Mouse (Mus musculus) stomach, embryonic 15.5 days (tissue): ENCODE data around the gene Runx3. TPM values are rescaled to one million over a fixed set of nuclear protein-coding genes. Genes with fewer than 3 reads are reported as not detected.

Experiments
- ATAC-seq: fragments of 200-750 bp; cut with Nextera tagmentation; 2 replicates; pipeline ENCODE4 v1.8.0; 2017; ENCODE audit warnings: low read depth, moderate number of reproducible peaks, moderate TSS enrichment; ENCODE audit not compliant: insufficient read depth, low FRiP score
- H3K27ac ChIP-seq: fragments of 300-500 bp; sonication (generic); 2 replicates; pipeline ENCODE4 v1.5.1; 2015; ENCODE audit warnings: mild to moderate bottlenecking, inconsistent platforms
- H3K27me3 ChIP-seq: fragments of 300-500 bp; sonication (generic); replicated peaks from 2 replicates; pipeline ENCODE4 v1.6.1; 2015; ENCODE audit warnings: inconsistent platforms
- H3K36me3 ChIP-seq: fragments of 300-500 bp; sonication (generic); 2 replicates; pipeline ENCODE4 v1.6.1; 2015; ENCODE audit warnings: inconsistent platforms
- H3K4me1 ChIP-seq: fragments of 300-500 bp; sonication (generic); 2 replicates; pipeline ENCODE4 v1.6.1; 2015; ENCODE audit warnings: inconsistent platforms
- H3K4me2 ChIP-seq: fragments of 300-500 bp; sonication (generic); 2 replicates; pipeline ENCODE4 v1.6.1; 2015; ENCODE audit warnings: mild to moderate bottlenecking, inconsistent platforms
- H3K4me3 ChIP-seq: fragments of 300-500 bp; sonication (generic); replicated peaks from 2 replicates; pipeline ENCODE4 v1.5.1; 2015; ENCODE audit warnings: inconsistent platforms
- H3K9ac ChIP-seq: fragments of 300-500 bp; sonication (generic); 2 replicates; pipeline ENCODE4 v1.6.1; 2015; ENCODE audit warnings: inconsistent platforms
- H3K9me3 ChIP-seq: fragments of 300-500 bp; sonication (generic); 2 replicates; pipeline ENCODE4 v1.6.1; 2016; ENCODE audit warnings: inconsistent platforms
- WGBS: fragments of 180-500 bp; shearing (Covaris S2); methylation state at CpG from one replicate; pipeline ENCODE4 v1.1.7; 2015; 5-methylcytosine and 5-hydroxymethylcytosine counted together
- polyA plus RNA-seq: library from polyadenylated mRNA; unstranded; fragments of >200 nt; fragmentation: Nextera tagmentation; extraction: Ambion mirVana; gene quantifications from 2 replicates; pipeline ENCODE4 v1.2.1, GENCODE M21; 2015

Gene Runx3
- polyA plus RNA-seq, 1 experiment from 2014 or later, result 0.26 TPM

DNA sequence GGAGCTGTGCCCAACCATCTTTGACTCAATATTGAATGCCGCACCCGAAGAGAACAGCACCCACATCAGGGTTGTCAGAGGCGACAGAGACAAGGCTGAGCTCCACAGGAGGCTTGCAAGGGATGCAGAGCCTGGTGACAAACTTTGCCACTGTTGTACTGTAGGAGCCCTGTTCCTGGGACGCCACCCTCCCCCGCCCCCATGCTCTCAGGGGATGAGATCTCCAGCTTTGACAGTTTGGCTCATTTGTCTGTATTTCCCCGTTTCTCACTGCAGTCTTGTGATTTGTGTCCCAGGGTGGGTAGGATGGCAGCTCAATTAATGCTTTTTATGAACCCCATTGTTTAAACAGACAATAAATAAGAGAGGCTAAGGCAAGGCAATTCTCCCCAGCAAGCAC is 14.9 kb downstream of the Runx3 start:
- H3K9ac ChIP-seq, result no peak overlapping the region
- ATAC-seq, result no peak
- no peak overlapping the region for H3K4me2 ChIP-seq
- no peak overlapping the region for H3K27ac ChIP-seq
- no peaks in the 10 kb centered on the region for H3K36me3 ChIP-seq
- no peak overlapping the region for H3K4me3 ChIP-seq
- H3K9me3 ChIP-seq, result no peaks in the 10 kb centered on the region
- 0 out of 2 replicates have a peak, but pooled peaks cover under 1% of the 10 kb centered on the region for H3K4me1 ChIP-seq
- WGBS, result 69% methylated on average over 6 of the region's 6 CpGs
- H3K27me3 ChIP-seq, result peaks cover 23% of the 10 kb centered on the region

DNA sequence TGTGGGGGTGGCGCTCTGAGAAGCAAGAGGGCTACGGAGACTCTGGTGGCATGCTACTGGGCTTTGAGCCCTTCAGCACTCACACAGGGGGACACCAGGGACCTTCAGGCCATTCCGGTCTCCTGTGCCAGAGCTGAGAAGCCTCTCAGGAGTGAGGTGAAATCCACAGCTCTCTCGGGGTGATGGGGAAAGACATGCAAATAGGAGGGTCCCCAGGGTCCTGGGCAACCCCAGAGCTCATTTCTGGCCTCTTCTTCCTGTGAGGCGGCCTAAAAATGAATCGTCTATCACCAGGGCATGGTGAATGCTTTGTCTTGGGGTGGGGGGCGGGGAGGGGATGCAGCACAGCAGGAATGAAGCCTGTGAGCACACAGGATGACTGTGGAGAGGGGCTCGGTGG is 15.8 kb downstream of the Runx3 start:
- WGBS, result 67% methylated on average over 8 of the region's 8 CpGs
- ATAC-seq, result no peak
- no peak overlapping the region for H3K9ac ChIP-seq
- peaks cover 8% of the 10 kb centered on the region for H3K4me1 ChIP-seq
- H3K4me2 ChIP-seq, result no peak overlapping the region
- H3K4me3 ChIP-seq, result no peak overlapping the region
- H3K27ac ChIP-seq, result no peak overlapping the region
- H3K9me3 ChIP-seq, result no peaks in the 10 kb centered on the region
- no peaks in the 10 kb centered on the region for H3K36me3 ChIP-seq
- H3K27me3 ChIP-seq, result peaks cover 32% of the 10 kb centered on the region

DNA sequence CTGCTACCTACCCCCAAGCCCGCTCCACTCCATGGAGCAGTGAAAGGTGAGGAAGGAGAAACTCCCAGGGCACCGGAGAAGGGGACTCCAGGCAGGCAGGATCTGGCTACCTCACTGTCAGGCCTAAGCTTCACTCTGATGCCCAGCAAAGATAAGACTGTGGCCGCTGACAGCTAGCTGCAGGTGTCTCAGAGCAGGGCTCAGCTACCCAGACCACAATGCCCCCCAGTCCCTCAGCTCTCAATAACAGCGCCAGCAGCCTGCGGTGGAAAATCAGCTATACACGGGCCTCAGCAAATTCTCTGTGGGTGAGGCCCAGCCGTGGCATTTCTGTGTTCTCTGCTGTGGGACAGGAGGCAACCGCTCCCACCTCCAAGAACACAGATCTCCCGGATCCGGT is 16.2 kb downstream of the Runx3 start:
- H3K9me3 ChIP-seq, result no peaks in the 10 kb centered on the region

DNA sequence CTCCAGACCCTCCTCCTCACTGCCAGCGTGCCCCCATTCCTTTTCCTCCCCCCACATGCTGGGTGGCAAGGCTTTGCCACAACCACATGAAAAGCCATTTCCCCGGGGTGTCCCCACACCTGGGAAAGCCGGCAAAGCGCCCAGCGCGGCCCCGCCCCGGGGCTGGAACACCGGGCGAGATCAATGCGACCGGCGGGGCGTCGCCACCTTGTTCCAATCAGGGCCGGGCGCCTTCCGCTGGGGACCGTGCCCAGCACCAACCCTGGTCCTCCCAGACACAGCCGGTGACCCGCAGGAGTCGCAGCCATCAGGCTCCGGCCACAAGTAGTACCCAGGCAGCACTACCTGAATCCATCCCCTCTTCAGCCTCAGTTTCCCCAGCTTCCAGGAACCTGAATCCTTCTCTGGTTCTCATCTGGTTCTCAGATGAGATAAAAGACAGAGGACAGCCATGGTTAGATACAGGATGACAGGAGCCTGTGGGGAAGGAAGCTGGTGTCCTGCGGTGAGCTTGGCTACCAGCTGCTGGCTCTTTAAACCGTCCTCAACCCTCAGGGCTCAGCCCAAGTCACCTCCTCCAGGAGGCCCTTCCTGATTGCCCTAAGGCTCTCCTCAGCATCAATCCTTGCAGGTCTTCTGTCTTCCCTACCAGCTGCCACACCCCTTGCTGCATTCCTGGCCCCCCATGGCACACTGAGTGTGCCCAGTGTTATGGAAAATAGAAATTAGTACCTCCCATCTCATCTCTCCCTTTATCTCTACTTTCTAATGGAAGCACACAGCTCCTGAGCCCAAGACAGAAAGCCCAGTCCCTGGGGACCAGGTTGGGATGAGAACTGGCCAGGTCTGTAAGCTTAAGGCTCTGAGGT is 20.4 kb downstream of the Runx3 start:
- WGBS, result 2% methylated on average over 25 of the region's 25 CpGs
- Histone ChIP-seq H3K9me3 (no peaks in the 10 kb centered on the region), H3K27ac (no peak overlapping the region), H3K4me3 (no peak overlapping the region), H3K36me3 (no peaks in the 10 kb centered on the region), H3K27me3 (peaks cover 69% of the 10 kb centered on the region), H3K4me1 (peaks cover 15% of the 10 kb centered on the region), H3K9ac (no peak overlapping the region), H3K4me2 (peak overlapping the region; percentile 30; the same call in 1 of the 2 replicates)
- peak; percentile 44; the same call in 1 of the 2 replicates for ATAC-seq

More for the DNA sequence above, 16.2 kb downstream of the Runx3 start:
- Histone ChIP-seq H3K4me3 (no peak overlapping the region), H3K27me3 (peaks cover 36% of the 10 kb centered on the region), H3K36me3 (no peaks in the 10 kb centered on the region), H3K4me1 (peaks cover 12% of the 10 kb centered on the region), H3K27ac (no peak overlapping the region), H3K9ac (no peak overlapping the region), H3K4me2 (no peak overlapping the region)
- ATAC-seq, result no peak
- WGBS, result 63% methylated on average over 10 of the region's 10 CpGs

DNA sequence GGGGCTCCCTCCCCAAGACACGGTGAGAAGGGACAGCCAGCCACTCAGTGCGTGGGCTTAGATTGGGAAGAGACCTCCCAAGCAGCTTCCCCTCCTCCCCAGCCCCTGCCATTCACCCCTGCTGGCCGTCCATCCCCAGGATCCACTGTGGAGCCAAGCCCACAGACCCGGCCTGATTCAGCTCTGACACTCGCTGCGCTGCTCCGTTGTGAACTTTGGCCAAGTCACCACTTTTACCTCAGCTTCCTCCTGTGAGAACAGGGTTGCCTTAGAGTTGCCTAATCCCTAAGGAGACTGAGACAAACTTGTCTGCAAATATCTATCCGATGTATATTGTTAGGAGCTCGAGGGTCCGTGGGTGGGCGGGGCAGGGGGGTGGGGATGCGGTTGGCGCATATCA is 21.3 kb downstream of the Runx3 start:
- Histone ChIP-seq H3K4me1 (peaks cover 19% of the 10 kb centered on the region), H3K36me3 (no peaks in the 10 kb centered on the region), H3K9me3 (no peaks in the 10 kb centered on the region), H3K27me3 (peaks cover 70% of the 10 kb centered on the region), H3K27ac (no peak overlapping the region), H3K4me2 (no peak overlapping the region), H3K9ac (no peak overlapping the region), H3K4me3 (no peak overlapping the region)
- WGBS, result 6% methylated on average over 13 of the region's 13 CpGs
- ATAC-seq, result no peak

DNA sequence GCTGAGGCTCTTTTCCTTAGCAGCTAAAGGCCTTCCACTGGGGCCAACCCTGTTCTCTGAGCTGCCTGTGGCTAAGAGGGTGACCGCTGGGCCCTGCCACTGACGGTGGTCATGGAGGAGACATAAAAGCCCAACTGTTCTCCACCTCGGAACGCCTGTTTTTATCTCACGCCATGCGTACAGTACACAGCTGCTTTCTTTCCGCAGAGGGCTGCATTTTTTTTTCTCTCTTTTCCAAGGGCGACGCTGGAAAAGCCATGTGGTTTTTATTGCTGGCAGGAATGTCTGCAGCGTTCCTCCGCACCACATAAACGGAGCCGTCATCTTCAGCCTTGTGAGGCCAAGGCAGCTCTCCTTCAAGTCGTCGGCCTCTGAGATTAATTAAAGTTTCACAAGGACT is 26.3 kb downstream of the Runx3 start:
- Histone ChIP-seq H3K9ac (no peak overlapping the region), H3K4me3 (no peak overlapping the region), H3K9me3 (no peaks in the 10 kb centered on the region), H3K27me3 (peaks cover 82% of the 10 kb centered on the region), H3K36me3 (no peaks in the 10 kb centered on the region), H3K4me1 (peaks cover 9% of the 10 kb centered on the region; the same call in 1 of the 2 replicates), H3K4me2 (no peak overlapping the region), H3K27ac (no peak overlapping the region)
- 14% methylated on average over 15 of the region's 15 CpGs for WGBS
- no peak for ATAC-seq

DNA sequence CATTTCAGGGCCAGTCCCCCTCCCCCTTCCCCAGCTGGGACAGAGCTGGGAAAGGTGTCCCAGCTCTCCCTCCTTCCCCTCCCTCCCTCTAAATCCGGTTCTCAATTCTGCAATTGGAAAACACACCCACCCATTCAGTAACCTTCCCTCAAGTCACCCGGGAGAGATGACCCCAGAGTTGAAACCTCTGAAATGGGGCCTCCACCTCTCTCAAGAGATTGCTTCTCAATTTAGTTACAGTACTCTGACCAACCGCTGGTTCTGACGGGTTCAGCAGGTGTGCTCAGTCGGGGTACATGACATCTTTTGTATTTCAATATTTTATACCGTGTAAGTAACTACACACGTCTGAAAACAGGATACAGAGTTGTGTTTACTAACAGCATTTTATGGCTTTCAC is 28.2 kb downstream of the Runx3 start:
- H3K27ac ChIP-seq, result no peak overlapping the region
- no peak overlapping the region for H3K4me3 ChIP-seq
- H3K4me2 ChIP-seq, result no peak overlapping the region
- H3K9me3 ChIP-seq, result no peaks in the 10 kb centered on the region
- no peak overlapping the region for H3K9ac ChIP-seq
- no peaks in the 10 kb centered on the region for H3K36me3 ChIP-seq
- H3K4me1 ChIP-seq, result peaks cover 24% of the 10 kb centered on the region
- peaks cover 87% of the 10 kb centered on the region for H3K27me3 ChIP-seq
- ATAC-seq, result no peak
- WGBS, result 12% methylated on average over 7 of the region's 7 CpGs

DNA sequence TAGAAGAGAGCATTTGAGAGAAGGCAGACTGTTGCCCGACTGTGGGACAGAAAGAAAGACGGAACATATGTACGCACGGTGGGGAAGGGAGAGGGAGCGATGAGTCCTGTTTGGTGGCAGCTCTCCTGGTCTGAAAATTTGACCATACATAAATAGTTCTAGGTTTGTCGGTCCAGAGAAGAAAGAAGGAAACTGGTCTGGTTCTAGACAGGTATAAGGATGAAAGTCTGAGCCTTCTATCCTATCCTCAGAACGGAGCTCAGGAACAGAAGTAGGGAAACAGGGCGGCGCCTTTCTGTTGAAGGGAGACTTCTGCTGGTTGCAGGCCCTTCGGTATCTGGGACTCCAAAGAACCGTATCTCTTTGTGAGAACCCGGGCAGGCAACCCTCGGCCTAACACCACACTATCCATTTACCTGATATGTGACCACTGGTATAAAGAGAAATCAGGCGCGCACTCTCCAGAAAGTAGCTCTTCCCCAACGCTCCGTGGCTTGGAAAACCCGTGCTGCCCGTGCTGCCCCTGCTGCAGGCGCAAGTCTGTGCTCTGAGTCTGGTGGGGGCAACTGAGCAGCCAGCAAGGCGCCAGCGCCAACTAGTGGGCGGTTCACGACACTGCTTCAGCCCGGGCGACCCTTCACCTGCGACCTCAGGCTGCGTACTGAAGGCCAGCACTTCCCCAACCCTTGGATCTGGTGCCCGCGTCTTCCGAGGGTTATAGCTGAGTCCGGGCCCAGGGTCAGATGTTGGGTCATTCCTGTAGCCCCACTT is 29.8 kb downstream of the Runx3 start:
- 5% methylated on average over 32 of the region's 32 CpGs for WGBS
- no peak for ATAC-seq
- Histone ChIP-seq H3K4me3 (no peak overlapping the region), H3K36me3 (no peaks in the 10 kb centered on the region), H3K27me3 (peaks cover 91% of the 10 kb centered on the region), H3K27ac (no peak overlapping the region), H3K4me2 (0 out of 2 replicates have a peak overlapping the region, but pooled peaks have one; percentile 8), H3K9ac (no peak overlapping the region), H3K4me1 (peaks cover 24% of the 10 kb centered on the region), H3K9me3 (no peaks in the 10 kb centered on the region)

DNA sequence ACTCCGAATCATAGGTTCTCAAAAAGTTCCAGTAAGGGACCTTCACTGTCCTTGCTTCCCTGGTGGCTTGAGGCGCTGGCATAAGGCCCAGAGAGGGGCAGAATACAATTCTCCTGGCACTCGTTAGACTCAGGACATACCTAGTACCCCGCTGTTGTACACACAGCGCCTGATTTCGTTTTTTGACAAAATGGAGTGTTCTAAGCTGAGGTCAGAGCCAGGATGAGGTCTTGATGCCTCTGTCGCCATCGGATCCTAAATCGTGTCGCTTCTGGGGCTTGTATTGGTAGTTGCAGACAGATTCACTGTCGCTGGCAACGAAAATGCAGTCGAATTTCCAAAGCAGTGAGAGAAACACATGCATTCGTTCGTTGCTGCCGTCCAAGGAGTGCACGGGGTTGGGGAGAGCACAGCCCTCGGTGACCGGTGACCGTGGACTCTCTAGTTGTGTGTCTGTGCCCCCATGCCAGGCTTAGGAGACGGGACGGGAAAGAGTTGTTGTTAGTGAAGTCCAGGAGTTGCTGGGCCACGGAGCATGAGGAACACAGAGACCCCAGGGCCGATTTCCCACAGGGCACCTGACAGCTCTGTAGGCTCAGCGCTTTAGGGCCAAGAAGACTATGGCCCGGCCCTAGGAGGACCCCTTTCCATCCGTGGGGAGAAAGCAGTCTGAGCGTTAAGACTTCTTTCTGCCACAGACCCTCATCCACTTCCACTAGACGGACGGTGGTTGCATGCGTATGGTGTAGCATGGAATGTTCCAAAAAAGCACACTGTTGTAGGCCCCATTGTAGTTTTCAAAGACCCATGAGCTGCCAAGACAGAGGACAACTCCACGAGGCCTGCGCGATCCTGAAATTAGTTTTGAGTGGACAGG is 30.9 kb downstream of the Runx3 start:
- WGBS, result 14% methylated on average over 34 of the region's 34 CpGs
- H3K9ac ChIP-seq, result no peak overlapping the region
- no peak overlapping the region; the same call in 1 of the 2 replicates for H3K4me3 ChIP-seq
- H3K27me3 ChIP-seq, result peaks cover 94% of the 10 kb centered on the region
- no peaks in the 10 kb centered on the region for H3K36me3 ChIP-seq
- peaks cover 24% of the 10 kb centered on the region for H3K4me1 ChIP-seq
- H3K4me2 ChIP-seq, result no peak overlapping the region
- no peak for ATAC-seq
- no peaks in the 10 kb centered on the region for H3K9me3 ChIP-seq
- H3K27ac ChIP-seq, result no peak overlapping the region

DNA sequence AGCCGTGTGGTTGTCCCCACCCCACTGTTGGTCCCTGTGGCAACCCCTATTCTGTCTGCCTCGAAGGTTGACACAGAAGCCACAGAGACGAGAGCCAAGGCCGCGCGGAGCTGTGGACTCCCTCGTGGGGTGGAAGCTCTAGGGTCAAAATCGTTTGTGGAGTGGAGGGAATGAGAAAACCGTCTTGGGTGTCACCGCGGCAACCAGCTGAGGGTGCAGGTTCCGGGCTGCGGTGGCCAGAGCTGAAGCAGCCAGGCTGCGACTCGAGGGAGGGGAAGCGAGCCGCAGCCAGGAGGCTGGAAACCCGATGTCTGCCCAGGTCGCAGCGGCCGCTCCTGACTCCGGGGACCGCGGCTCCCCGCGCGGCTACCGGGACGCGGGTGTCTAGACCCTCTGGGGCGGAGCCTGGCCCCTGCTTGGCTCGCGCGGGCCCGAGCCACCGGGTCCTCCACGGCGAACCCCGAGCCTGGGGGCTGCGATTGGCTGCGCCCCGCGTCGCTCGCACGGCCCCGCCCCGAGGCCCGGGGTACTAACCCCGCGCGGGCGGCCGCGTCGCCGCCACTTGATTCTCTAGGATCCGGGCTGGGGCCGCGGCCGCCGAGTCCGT is 31.6 kb downstream of the Runx3 start:
- Histone ChIP-seq H3K36me3 (no peaks in the 10 kb centered on the region), H3K27ac (no peak overlapping the region), H3K27me3 (peaks cover 99% of the 10 kb centered on the region), H3K9me3 (no peaks in the 10 kb centered on the region), H3K4me3 (peak overlapping the region; percentile 40), H3K4me1 (peaks cover 17% of the 10 kb centered on the region), H3K9ac (no peak overlapping the region), H3K4me2 (peak overlapping the region; percentile 77)
- no peak for ATAC-seq
- under 1% methylated on average over 62 of the region's 63 CpGs for WGBS

DNA sequence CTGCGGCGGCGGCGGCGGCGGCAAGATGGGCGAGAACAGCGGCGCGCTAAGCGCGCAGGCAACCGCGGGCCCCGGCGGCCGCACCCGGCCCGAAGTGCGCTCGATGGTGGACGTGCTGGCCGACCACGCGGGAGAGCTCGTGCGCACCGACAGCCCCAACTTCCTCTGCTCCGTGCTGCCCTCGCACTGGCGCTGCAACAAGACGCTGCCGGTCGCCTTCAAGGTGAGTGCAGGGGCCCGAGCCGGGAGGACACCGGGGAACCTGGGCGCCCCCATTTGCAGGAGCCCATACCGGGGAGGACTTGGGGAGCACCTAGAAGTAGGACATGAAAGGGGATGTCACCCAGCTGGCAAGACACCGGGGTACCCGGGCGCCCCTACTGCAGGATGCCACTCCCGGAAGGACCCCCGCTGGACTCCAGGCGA is 32.4 kb downstream of the Runx3 start:
- no peak for ATAC-seq
- no peaks in the 10 kb centered on the region for H3K36me3 ChIP-seq
- 1% methylated on average over 28 of the region's 45 CpGs for WGBS
- no peaks in the 10 kb centered on the region for H3K9me3 ChIP-seq
- H3K27me3 ChIP-seq, result peaks cover 99% of the 10 kb centered on the region
- peak overlapping the region; percentile 77 for H3K4me2 ChIP-seq
- peak overlapping the region; percentile 40 for H3K4me3 ChIP-seq
- H3K4me1 ChIP-seq, result peaks cover 17% of the 10 kb centered on the region
- no peak overlapping the region for H3K9ac ChIP-seq
- H3K27ac ChIP-seq, result no peak overlapping the region
